Mouse (Mus musculus) skeletal muscle tissue, adult 2 months (tissue): ENCODE data around the gene Tcaim.
"Not testable (repeated sequence)": the region's sequence is repeated elsewhere in the genome, so short reads cannot be mapped to it uniquely, and the experiment has no call there.

Source experiments
- DNase-seq: peaks from one replicate; pipeline ENCODE4 v3.0.0-alpha.2; 2012; ENCODE audit warnings: low read depth, low spot score

Gene Tcaim

GRCm38 (mm10) chr9:122854526-122854925, 49.2 kb downstream of the Tcaim start:
- no peak for DNase-seq

DNA sequence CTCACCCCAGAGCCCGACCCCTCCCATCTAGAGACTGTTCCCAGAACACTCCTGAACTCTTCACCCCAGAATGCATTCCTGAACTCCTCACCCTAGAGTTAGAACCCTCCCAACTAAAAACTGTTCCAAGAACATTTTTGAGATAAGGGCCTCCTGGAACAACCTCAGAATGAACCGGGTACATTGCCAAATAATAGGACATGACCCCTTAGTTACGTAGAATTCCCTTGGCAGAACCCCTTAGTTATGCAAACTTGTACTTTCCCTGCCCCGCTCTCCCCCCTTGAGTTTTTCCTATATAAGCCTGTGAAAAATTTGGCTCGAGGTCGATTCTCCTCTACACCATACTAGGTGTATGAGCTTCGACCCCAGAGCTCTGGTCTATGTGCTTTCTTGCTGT, 49.8 kb downstream of the Tcaim start:
- not testable (repeated sequence) for DNase-seq

GRCm38 (mm10) chr9:122855617-122856016, 50.3 kb downstream of the Tcaim start:
- no peak for DNase-seq

- no peak for DNase-seq
Observed at GRCm38 (mm10) chr9:122856716-122857115, 51.4 kb downstream of the Tcaim start.

- no peak for DNase-seq
Observed at GRCm38 (mm10) chr9:122860752-122861151, 55.4 kb downstream of the Tcaim start.

DNA sequence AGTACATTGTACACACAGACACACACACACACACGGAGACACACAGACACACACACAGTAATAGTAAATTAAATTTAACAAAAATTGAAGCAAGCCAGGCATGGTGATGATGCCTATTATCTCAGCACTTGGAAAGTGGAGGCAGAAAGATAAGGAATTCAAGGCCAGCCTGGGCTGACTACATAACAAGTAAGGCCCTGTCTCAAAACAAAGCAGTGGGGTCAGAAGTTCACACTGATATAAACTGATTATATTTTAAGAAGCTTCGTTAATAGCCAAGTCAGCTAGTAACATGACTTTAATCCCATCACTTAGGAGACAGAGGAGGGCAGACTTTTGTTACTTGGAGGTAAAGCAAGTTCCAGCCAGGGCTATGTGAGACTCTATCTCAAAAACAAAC, 58.4 kb downstream of the Tcaim start:
- DNase-seq, result no peak

- DNase-seq, result no peak
Observed at GRCm38 (mm10) chr9:122864848-122865247, 59.5 kb downstream of the Tcaim start.

GRCm38 (mm10) chr9:122865697-122866166, 60.4 kb downstream of the Tcaim start, which contains the start of gene Zfp445:
Gene Zfp445, minus strand, starts transcription at chr9:122866006.
- peak; percentile 68 for DNase-seq

DNA sequence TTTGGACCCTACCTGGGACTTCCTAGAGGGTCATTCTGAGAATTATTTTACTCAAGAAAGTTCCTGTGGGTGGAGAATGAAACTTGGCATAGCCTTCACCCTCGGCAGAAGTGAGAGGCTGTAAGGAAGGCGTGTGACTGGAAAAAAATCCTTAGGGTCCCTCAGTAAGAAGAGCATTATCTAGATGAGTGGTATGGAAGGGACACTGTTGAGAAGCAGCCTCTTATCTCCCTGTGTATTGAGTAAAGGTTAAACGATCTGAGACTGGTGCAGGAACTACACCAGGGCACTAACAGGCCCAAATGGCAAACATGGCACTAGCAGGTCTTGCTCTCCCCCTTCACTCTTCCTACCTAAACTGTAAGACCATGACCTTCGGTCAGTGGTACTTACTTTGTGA, 60.9 kb downstream of the Tcaim start:
- no peak for DNase-seq

DNA sequence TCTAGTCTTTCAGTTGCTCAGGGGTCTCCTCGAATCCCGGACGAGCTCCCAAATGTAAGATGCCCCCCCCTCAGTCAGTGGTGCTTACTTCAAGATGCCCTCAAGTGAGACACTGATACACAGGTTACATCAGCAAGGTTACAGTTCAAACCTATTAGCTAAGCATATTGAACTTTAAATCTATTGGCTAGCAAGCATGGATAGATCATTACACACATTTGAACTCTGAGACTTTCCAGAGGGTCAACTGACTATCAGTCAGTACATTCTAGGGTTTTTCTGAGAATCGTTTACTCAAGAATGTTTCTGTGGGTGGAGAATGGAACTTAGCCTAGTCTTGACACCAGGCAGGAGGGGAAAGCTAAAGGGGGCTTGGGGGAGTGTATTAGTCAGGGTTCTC, 67.3 kb downstream of the Tcaim start:
- no peak for DNase-seq

DNA sequence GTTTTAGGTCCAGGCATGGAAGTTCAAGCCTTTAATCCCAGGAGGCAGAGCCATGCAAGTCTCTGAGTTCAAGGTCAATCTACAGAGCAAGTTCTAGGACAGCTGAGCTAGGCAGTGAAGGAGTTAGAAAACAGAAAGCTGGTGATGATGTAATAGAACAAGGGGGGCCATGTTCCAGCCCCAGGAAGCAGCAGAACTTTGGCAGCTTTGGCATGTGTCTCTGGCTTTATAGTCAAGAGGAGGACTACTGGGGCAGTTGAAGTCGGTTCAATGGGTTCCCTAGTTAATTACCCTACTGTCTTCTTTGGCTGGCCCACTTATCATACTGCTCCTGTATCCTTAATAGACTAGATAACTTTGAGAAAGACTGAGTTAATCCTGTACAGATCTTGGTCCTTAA, 69.3 kb downstream of the Tcaim start:
- no peak for DNase-seq

- no peak for DNase-seq
Observed at GRCm38 (mm10) chr9:122875145-122875544, 69.8 kb downstream of the Tcaim start.

DNA sequence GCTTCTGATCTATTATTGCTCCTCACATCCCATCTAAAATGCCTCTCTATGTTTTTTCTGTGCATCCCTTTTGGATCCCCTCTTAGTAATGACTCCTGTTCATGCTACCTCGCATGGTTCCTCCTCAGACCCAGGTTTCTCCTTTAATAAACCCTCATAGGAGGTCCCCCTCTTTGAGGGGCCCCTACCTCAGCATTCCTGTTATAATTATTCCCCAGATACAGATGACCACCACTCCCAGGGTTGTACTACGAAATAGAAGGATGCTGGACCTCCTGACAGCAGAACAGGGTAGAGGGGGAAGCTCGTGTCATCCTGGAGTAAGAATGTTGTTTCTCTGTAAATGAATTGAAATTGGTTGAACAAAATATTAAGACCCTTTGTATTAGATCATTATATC, 80.0 kb downstream of the Tcaim start, which contains the start of gene Zkscan7:
Gene Zkscan7 (plus strand): TSS at position 301 of the 400 bp plus-strand sequence.
- DNase-seq, result no peak
